Mouse (Mus musculus) embryo, embryonic 10.5 days (tissue): ENCODE data around the gene Hs2st1.
A peak's percentile ranks its signal among the peaks of the same experiment; 100 is the strongest.

Experiments
- DNase-seq: peaks from one replicate; pipeline ENCODE4 v3.0.0-alpha.2; 2015; ENCODE audit warnings: low spot score

Hs2st1 gene

GRCm38 (mm10) chr3:144507885-144508284 is 62.1 kb downstream of the Hs2st1 start:
- no peak for DNase-seq

DNA sequence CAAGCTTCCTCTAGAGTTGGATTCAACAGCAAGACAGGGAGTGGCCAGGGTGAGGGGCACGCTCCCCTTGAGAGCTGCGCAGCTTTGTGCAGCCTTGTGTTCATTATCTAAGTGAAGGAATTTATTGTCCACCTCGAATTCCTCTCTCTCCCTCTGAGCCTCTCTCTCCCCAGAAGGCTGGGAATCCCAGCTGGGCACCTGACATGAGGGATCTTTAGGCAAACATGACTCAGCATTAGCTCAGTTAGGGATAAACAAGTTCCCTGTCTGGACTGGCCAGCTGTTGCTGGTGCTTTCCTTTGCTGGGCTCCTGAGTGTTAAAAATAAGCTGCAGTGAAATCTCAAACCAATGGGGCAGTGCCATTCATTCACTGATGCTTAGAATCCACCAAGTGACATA is 63.8 kb downstream of the Hs2st1 start:
- peak; percentile 67 for DNase-seq

DNA sequence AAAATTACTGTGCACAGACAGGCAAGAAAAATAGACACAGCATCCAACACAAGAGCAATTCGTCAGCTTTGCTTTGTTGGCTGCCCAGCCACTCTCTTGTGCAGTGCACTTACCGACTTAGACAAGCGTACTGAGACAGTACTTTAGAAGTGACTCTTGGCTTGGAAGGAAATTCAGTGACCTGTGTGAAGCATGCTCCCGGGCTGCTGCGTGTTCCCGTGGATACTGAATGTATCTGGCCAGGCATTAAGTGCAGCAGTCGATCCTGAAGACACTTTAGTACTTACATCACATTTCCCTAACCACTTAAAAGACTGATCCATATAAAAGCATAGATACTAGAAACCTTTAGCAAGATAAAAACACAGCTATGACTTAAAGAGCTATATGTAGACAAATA is 68.1 kb downstream of the Hs2st1 start:
- DNase-seq: no peak

GRCm38 (mm10) chr3:144496762-144497161 is 73.2 kb downstream of the Hs2st1 start:
- DNase-seq: no peak

- no peak for DNase-seq
These were observed 75.1 kb downstream of the Hs2st1 start for GRCm38 (mm10) chr3:144494838-144495237.

GRCm38 (mm10) chr3:144488787-144489186 is 81.2 kb downstream of the Hs2st1 start:
- DNase-seq: no peak

- DNase-seq: no peak
These were observed 89.4 kb downstream of the Hs2st1 start for GRCm38 (mm10) chr3:144480595-144480994.

DNA sequence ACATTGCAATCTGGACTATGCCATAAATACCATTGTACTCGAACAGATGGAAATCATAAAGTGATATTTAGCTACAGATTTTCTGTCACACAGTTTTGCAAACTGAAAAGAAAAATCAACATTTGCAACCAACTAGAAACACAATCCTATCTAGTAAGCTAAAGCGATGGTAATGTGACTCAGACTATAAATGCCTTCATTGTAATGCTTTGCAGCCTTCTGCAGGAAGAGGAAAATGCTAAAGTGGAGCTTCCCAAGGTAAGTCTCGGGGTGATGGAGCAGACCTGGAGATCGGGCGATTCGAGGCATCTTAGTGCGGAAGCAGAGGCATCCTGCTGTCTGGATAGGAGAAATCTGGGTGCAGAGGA is 91.6 kb downstream of the Hs2st1 start:
- no peak for DNase-seq

DNA sequence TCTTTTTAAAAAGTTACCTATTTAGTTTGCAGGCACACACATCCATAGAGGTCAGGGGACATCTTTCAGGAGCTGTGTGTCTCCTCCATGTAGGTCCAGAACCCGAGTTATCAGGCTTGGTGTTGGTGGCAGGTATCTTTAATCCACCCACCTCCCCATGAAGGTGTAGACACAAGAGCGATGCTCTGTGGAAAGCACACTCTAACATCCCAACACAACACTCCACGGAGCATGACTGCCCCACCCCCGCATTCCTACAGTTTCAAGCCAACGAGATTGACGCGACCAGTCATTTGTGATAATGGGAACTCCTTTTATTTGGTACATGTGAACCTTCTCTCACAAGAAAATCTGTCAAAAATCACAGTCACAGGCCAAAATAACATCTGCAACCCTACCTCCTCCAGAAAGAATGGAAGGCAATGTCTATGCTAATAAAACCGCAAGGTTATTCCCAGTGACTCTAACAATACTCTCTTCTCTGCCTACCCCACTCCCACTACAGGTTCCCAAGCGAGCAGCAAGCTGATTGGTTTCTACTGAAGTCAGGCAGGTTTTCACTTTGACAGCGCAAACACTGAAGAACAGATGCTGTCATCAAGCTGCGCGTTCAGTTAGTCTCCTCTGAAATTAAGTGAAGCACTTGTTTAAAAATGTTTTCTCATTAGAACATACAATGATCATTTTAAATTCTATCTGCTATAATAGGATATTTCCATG is 92.1 kb downstream of the Hs2st1 start:
- DNase-seq: no peak

DNA sequence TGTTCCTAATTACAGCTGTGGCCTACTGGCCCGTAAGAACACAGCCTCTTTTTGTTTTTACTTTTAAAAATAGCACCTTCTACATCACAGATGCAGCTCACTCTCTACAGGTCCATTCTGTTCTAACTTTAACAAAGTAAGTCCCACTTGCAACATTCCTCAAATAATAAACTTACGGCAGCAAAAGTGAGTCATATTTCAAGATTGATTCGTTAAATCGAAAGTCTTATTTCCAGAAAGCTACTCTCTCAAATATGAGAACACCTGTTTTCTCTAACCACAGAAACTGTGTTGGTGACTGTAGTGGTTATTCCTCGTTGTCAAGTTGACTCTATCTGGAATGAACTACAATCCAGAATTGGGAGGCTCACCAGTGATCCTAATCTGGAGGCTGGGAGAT is 94.1 kb downstream of the Hs2st1 start:
- DNase-seq: no peak

DNA sequence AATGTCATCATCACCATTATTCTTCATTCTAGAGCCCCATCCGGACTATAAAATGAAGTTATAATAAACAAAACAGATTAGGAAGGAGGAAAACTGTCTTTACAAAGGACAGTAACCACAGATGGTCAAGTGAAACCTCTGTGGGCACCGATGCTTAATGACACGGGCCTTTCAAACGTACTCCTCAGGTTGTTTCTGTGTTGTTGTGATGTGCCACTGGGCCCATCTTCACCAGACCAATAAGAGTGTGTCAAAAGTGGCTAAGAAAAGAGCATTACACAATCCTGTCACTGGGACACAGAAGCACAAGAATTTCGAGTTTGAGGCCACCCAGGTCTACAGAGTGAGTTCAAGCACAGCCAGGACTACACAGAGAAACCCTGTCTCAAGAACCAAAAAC is 95.3 kb downstream of the Hs2st1 start:
- no peak for DNase-seq

DNA sequence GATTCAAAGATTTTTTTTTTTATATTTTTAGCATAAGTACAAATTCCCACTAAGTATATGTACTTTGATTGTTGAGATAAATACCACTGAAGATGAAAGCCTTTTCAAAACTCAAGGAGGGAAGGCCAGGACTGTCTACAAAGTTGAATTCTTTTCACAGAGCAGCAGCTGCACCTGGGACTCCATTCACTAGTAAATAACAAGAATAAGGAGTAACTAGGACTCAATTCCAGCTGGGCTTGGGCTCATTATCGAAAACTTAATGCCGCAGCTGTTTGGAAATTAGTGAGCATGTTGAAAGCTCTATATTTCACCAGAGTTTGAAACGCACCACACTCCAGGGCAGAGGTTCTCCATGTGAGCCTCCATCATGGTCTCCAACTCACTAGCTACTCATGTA is 98.0 kb downstream of the Hs2st1 start:
- DNase-seq: no peak

GRCm38 (mm10) chr3:144470901-144471300 is 99.1 kb downstream of the Hs2st1 start:
- no peak for DNase-seq

- peak; percentile 46 for DNase-seq
These were observed 102.5 kb downstream of the Hs2st1 start for GRCm38 (mm10) chr3:144467521-144467920.

DNA sequence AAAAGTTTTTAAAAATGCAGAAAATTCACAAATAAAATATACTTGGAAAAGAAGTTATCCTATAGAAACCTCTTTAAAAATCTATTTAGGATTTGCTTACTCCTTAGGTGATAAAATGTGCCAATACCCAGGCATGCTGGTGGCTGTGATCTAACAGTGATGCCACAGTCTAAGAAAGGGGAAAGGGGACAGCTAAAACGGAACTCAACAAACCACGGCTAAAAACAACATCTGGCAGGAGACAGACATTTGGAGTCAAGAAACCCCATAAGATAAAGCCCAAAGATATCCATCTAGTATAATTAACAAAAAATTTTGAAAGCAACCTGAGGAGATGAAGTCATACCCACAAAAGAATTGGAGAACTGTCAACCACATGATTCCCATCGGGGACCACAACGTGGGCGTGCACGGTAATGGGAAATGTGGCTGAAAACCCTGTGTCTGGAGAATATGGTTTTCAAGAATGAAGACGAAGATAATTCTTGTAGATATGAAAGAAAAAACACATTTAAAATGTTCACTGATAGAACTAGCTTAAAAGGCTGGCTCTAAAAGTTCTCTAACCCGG is 103.8 kb downstream of the Hs2st1 start:
- DNase-seq: no peak

DNA sequence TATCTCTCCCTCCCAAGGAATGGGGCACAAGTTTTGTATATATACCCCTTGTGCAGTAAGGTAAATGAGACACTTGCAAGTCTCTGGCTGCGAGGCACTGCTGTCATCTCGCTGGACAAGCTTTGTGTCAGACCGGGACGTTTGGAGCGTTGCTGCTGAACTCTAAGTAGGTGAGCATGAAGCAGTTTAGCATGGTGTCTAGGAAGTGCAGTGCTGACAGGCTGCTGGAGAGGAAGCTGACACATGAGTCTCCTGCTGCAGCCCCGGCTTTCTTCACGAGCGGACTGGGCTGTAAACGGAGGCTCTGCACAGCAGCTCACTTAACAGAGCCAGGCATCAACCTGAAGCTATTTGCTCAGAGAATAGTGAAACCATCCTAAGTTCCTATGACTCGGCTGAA is 107.3 kb downstream of the Hs2st1 start:
- no peak for DNase-seq

DNA sequence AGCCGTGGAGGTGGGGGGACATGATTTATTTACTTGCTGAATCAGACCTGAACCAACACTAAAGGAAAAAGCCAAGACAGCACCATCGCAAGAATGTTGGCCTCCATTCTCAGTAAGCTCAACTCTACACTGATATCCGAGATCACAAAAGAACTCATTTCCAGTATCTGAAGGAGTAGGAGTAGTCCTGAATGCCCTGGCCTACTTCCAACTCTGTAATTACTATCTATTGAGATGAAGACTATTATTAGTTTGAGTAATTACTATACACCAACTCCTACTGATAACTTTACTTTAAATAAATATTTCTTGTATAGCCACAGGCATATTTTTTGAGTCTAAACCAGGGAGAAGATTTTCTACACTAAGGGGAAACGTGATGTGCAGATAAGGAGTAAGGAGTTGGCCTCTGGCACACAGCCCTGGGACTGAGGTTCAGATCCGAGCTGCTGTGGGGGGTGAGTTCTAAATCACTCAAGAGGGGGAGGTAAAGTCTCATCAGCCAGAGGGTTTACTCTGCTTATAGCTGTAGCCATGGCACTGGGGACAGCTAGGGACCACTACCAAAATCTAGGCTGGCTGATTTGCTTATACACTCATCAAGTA is 109.7 kb downstream of the Hs2st1 start:
- no peak for DNase-seq

DNA sequence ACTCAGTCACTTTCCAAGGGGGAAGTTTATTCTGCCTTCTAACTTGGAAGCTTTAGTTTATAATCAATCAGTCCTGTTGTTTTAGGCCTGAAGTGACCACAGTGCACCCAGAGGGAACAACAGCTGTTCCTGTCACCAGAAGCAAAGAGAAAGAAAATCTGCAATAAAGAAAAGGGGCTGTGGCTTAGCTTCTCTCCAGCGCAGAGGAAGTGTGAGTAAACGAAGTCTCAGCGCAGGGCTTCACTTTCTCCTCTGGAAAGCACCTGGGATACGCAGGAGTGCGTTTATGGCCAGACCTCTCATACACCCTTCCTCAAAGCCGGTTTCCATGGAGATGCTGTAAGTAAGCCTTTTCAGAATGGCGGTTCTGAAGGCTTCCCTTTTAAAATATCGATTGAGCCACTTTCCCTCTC is 110.7 kb downstream of the Hs2st1 start:
- no peak for DNase-seq

DNA sequence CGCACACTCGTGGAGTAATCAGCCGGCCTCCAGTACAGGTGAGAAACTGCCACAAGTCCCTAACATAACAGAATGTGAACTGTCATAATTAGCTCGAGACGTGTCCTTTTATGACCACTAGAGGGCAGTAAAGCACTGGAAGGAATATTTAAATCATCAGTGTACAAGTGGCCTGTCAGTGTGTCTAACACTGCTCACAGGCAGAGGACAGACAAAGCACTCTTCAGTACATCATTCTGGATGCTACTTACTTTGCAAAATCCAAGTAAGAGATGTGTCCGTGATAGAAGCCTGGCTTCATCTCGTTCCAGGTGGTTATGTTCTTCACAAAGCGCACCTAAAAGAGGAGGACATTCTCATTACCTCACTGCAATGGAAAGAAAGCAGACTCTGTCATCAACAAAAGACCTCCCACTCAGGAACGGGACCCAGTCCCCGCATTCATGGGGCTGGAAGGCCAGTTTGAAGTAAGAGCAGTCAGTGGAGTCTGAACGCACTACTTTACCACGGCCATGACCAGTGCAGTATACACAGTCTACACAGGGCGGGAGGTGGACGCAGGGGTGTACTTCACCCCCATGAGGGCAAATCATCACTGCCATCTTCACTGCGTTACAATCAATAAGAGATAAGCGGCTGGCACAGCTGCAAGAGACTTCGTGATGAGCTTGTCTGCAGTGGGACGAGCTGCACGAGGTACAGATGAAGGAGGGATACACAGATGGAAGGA is 116.1 kb downstream of the Hs2st1 start:
- peak; percentile 90 for DNase-seq

- no peak for DNase-seq
These were observed 121.0 kb downstream of the Hs2st1 start for GRCm38 (mm10) chr3:144448977-144449376.

DNA sequence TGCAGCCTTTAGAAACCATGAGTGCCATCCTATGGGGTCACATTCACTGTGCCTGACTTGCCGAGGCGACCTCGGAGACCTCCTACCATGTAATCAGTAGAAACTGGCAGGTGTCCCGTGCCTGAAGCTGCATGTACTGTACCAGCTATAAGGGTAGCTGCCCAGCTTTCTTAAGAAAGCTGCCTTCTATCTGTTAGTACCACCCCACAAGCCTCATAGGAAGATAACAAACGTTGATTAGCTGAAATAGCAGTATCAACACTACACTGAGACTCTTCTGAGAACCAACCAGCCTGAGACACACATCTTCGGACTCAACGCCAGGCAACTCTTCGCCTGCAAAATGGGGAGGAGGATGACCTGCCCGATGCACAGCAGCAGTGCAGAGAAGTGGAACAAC is 122.1 kb downstream of the Hs2st1 start:
- no peak for DNase-seq

- no peak for DNase-seq
These were observed 123.8 kb downstream of the Hs2st1 start for GRCm38 (mm10) chr3:144446081-144446634.
